Mouse (Mus musculus) inflammation-experienced regulatory T-cells (primary cell): ENCODE data around the gene Efna4. TPM values are rescaled to one million over a fixed set of nuclear protein-coding genes. Genes with fewer than 3 reads are reported as not detected.

Source experiments
- polyA plus RNA-seq, 2 experiments: library from polyadenylated mRNA; unstranded; fragments of 100-300 nt; shearing (Covaris generic); gene quantifications; one replicate each; pipeline ENCODE4 v1.2.1; 2017

The Efna4 gene
- under 1 TPM; 0.42 to 0.82 TPM for polyA plus RNA-seq

DNA sequence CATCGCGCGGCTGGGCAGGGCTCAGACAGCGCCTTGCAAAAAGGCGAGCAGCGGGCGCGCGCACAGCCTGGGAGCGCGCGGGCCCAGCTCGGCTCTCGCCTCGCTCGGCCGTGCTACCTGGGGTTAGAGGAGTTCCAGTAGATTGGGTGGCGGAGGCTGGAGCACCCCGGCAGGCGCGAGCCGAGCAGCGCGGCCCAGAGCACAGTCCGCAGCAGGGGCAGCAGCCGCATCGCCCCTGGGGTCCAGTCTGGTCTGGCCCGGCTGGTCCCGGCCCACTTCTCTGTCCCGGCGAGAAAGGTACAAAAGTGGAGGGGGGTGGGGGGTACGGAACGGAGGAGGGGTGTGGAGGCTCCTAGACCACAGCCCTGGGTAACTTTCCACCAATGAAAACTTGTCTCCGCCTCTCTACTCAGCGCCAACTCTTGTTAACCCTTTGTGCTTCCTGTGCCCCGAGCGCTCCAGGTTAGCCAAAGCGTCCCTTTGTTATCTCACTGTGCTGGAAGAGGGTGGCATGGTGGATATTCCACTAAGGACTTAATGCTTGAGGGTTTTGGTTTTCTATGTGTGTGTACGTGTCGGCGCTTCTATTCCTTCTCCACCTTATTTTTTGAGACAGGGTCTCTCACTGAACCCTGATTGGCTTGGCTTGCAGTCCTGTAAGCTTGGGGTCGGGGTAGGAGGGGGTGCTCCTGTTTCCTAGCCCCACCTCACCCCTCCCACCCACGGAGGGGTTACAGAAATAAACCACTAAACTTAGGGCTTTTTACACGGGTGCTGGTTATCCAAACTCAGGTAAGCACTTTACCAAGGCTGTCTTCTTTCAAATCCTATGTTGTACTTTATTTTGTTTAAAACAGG, at the start of gene Efna4:
Efna4 (minus strand) TSS at position 308 of the 858 bp plus-strand sequence.

DNA sequence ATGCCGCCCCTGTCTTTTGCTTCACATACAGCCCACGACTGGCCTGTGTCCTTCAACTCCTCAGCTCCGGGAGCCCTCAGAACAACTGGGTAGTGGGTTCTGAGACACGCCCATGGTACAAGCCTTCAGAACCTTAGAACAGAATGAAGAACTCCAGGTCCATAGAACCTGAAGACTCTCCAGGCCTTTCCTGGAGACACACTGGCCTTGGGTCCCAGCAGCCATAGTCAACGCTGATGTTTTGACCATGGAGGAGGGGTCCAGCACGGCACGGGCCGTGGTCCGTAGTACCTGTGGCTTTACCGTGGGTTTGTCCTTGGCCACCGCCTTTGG, 27.3 kb upstream of the Efna4 start, which contains the start of gene Dcst1:
Dcst1 (minus strand) TSS at position 101 of the 333 bp plus-strand sequence.

DNA sequence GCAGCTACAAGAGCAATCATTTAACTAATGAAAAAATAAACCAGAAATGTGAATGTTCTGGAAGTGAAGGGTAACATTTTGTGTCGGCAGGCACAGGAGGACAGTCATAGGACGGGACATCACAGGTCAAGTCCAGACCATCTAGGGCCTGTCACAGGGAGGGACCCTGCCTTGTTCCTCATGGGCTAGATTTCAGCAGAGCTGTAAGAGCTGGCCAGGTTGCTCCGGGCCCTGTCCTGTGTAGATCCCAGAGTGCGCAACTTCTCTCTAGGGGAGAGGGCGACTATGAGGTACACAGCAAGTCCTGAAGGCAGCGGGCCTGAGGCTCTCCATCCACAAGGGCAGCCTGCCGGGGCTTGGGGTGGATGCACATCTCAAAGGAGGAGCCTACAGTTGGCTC, 23.8 kb upstream of the Efna4 start, which contains the start of gene Dcst2:
Dcst2 (plus strand) TSS at position 301 of the 400 bp plus-strand sequence.

DNA sequence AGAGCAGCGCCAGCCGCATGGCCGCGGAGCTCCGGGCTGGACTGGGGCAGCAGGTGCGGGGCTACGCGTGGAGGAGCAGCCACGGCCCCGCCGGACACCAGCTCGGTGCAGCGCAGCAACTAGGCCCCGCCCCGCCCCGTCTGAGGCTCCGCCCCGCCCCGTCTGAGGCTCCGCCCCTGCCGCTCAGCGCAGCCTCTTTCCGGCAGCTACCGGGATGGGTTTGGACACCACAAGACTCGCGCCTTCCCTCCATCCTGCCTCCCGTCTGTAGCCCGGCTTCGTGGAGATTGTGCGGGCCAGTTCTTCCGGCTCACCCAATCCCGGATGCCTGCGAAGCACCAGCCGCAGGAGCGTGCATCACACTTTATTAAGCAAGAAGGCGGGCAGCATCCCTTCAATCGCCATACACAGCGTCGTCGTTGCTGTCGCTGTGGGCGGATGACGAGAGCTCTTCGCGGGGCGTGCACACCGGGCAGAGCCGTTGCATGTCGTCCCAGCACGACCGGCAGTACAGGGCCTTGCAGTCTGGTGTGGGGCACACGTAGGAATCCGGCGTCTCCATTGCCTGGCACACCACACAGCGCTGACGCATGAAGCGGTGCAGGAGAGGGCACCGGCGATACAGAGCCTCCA, 12.2 kb upstream of the Efna4 start, which contains the start of gene Adam15:
Adam15 (minus strand) TSS at position 128 of the 633 bp plus-strand sequence.

DNA sequence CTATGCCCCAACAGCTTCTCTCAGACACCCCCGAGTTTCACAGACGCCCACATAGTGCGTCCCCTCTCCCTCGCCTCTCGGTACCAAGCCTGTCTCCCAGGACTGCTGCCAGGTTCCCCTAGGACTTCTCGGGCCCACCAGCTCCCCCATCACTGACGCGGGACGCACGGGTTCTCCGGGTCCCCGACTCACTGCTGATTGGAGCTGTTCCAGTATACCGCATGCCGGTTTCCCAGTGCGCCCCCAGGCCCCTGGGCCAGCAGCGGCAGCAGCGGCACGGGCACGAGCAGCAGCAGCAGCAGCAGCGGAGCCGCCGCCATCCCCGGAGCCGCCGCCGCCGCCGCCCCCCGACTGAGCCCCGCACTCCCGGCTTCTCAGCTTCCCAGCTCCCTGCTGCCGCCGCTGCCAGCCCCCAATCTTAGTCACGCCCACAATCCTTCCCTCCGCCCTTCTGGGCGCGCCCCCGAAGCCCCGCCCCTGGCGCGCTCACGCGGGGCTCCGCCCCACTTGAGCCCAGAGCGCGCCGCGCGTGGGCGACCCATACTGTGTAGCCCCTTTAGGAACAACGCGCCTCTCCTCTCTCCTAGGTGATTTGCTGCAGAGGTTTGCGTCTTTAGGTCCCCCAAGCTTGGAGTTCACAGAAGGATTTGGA, 15.2 kb downstream of the Efna4 start, which contains the start of gene Efna3:
Efna3 (minus strand) TSS at position 452 of the 652 bp plus-strand sequence.

Other genes with a start within 250 kb of the Efna4 start
- 10 to 100 TPM; 41.8 to 47.3 TPM for gene Rusc1, start 244.7 kb downstream of the Efna4 start, polyA plus RNA-seq
- under 1 TPM in 1 of 2 experiments, not detected in 1; 0.23 TPM for gene Gm43738, start 236.9 kb downstream of the Efna4 start, polyA plus RNA-seq
- 100 to 1,000 TPM in 1 of 2 experiments, 10 to 100 TPM in 1; 59.8 to 110 TPM for gene Fdps, start 236.1 kb downstream of the Efna4 start, polyA plus RNA-seq
- gene Pklr, start 201.9 kb downstream of the Efna4 start, polyA plus RNA-seq, result 1 to 10 TPM in 1 of 2 experiments, not detected in 1; 1.8 TPM
- 1 to 10 TPM in 1 of 2 experiments, under 1 TPM in 1; 0.76 to 2.1 TPM for gene Hcn3, start 177.8 kb downstream of the Efna4 start, polyA plus RNA-seq
- 100 to 1,000 TPM; 115 to 129 TPM for gene Clk2, start 173.2 kb downstream of the Efna4 start, polyA plus RNA-seq
- 100 to 1,000 TPM; 257 to 293 TPM for gene Scamp3, start 160.6 kb downstream of the Efna4 start, polyA plus RNA-seq
- gene Fam189b, start 154.9 kb downstream of the Efna4 start, polyA plus RNA-seq, result 100 to 1,000 TPM; 204 to 228 TPM
- gene Gba, start 135.1 kb downstream of the Efna4 start, polyA plus RNA-seq, result 100 to 1,000 TPM; 120 to 135 TPM
- gene Thbs3, start 122.8 kb downstream of the Efna4 start, polyA plus RNA-seq, result 1 to 10 TPM in 1 of 2 experiments, under 1 TPM in 1; 0.88 to 1.6 TPM
- 100 to 1,000 TPM; 121 to 126 TPM for gene Mtx1, start 110.9 kb downstream of the Efna4 start, polyA plus RNA-seq
- 1 to 10 TPM in 1 of 2 experiments, not detected in 1; 1.2 TPM for gene Muc1, start 109.0 kb downstream of the Efna4 start, polyA plus RNA-seq
- 100 to 1,000 TPM; 235 to 244 TPM for gene Krtcap2, start 92.1 kb downstream of the Efna4 start, polyA plus RNA-seq
- gene Trim46, start 91.7 kb downstream of the Efna4 start, polyA plus RNA-seq, result 1 to 10 TPM; 3.0 to 3.5 TPM
- 10 to 100 TPM; 84.5 to 92.4 TPM for gene Dpm3, start 78.7 kb downstream of the Efna4 start, polyA plus RNA-seq
- gene Slc50a1, start 67.5 kb downstream of the Efna4 start, polyA plus RNA-seq, result 100 to 1,000 TPM; 239 to 241 TPM
- not detected for gene Efna1, start 56.9 kb downstream of the Efna4 start, polyA plus RNA-seq
- gene Efna3, start 15.1 kb downstream of the Efna4 start, polyA plus RNA-seq, result under 1 TPM in 1 of 2 experiments, not detected in 1; 0.49 TPM
- gene Adam15, start 12.0 kb upstream of the Efna4 start, polyA plus RNA-seq, result 10 to 100 TPM; 24.1 to 31.4 TPM
- gene Dcst2, start 23.9 kb upstream of the Efna4 start, polyA plus RNA-seq, result under 1 TPM; 0.27 to 0.37 TPM
- gene Dcst1, start 27.2 kb upstream of the Efna4 start, polyA plus RNA-seq, result under 1 TPM; 0.32 to 0.40 TPM
- gene Zbtb7b, start 56.7 kb upstream of the Efna4 start, polyA plus RNA-seq, result 10 to 100 TPM; 45.3 to 49.2 TPM
- 1 to 10 TPM in 1 of 2 experiments, not detected in 1; 1.8 TPM for gene Lenep, start 64.8 kb upstream of the Efna4 start, polyA plus RNA-seq
- 10 to 100 TPM; 54.6 to 58.7 TPM for gene Flad1, start 73.8 kb upstream of the Efna4 start, polyA plus RNA-seq
- gene Cks1b, start 80.4 kb upstream of the Efna4 start, polyA plus RNA-seq, result 10 to 100 TPM; 13.5 to 16.3 TPM
- 10 to 100 TPM; 69.6 to 83.1 TPM for gene Shc1, start 80.4 kb upstream of the Efna4 start, polyA plus RNA-seq
- gene Pygo2, start 92.2 kb upstream of the Efna4 start, polyA plus RNA-seq, result 10 to 100 TPM; 76.0 to 78.7 TPM
- 100 to 1,000 TPM; 113 to 129 TPM for gene Pbxip1, start 98.7 kb upstream of the Efna4 start, polyA plus RNA-seq
- 10 to 100 TPM; 17.2 to 17.9 TPM for gene Pmvk, start 116.5 kb upstream of the Efna4 start, polyA plus RNA-seq
- under 1 TPM; 0.04 to 0.12 TPM for gene Kcnn3, start 182.1 kb upstream of the Efna4 start, polyA plus RNA-seq